Mouse (Mus musculus): ENCODE measurements around the gene Dip2c. TPM values are rescaled to one million over a fixed set of nuclear protein-coding genes. Genes with fewer than 3 reads are reported as not detected.
A peak's percentile ranks its signal among the peaks of the same experiment; 100 is the strongest.

The Dip2c gene
- polyA plus RNA-seq, 1 experiment from 2014 or later = 12.3 TPM

DNA sequence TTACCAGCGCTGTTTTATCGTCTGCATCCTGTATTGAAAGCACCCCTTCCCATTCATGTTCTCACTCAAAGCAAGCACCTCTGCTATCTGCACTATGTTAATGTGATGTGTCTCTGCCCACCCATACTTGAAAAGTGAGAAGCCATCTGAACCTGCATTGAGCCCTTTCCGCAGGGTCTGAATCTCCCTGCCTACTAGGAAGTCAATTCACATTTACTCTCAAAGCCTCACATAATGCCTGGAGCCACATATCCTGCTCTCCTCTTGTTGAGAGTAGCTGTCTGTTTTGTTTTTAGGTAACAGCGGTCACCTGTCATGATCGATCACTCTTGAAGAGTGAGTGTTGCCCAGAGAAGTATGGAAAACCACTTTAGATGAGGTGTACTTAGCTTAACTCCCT is 2.3 kb downstream of the Dip2c start:
- no peaks in the 10 kb centered on the region for H3K9me3 ChIP-seq (ENCODE audit: control insufficient read depth, low read length)
- no peak overlapping the region for H3K27ac ChIP-seq (ENCODE audit: low read length)
- peaks cover 25% of the 10 kb centered on the region for H3K4me1 ChIP-seq (replicated peaks; ENCODE audit: control insufficient read depth, insufficient read depth, low read length)
- H3K9ac ChIP-seq (replicated peaks; ENCODE audit: low read depth, low read length) = peak overlapping the region; percentile 97
- 83% methylated on average over 5 of the region's 5 CpGs for WGBS
- H3K36me3 ChIP-seq (ENCODE audit: control insufficient read depth, insufficient read depth) = no peaks in the 10 kb centered on the region
- H3K27me3 ChIP-seq (replicated peaks; ENCODE audit: control insufficient read depth, insufficient read depth, low read length) = no peaks in the 10 kb centered on the region
- no peak for ATAC-seq
- peak overlapping the region; percentile 61 for H3K4me2 ChIP-seq (ENCODE audit: low read length)
- H3K4me3 ChIP-seq (replicated peaks; ENCODE audit: low read length) = peak overlapping the region; percentile 93

DNA sequence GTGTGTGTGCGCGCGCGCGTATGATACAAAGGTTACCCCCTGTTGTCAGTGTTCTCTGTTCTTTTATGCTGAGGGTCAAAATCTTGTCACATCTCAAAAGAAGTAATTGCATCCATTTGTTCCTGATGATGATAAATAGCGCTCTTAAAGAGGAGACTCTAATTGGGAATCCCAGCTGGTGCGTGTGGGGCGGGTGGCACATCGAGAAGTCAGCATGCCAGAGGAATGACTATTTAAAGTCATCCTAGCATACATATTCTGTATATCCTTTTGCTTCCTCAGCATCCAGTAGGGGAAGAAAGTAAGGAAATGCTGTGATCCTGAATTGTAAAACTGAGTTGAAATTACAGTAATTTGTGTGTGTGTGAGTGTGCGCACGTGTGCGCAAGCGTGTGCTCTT is 6.7 kb downstream of the Dip2c start:
- Histone ChIP-seq H3K4me1 (replicated peaks; ENCODE audit: control insufficient read depth, insufficient read depth, low read length) (peaks cover 23% of the 10 kb centered on the region), H3K27me3 (replicated peaks; ENCODE audit: control insufficient read depth, insufficient read depth, low read length) (no peaks in the 10 kb centered on the region), H3K4me2 (ENCODE audit: low read length) (no peak overlapping the region), H3K9ac (replicated peaks; ENCODE audit: low read depth, low read length) (no peak overlapping the region), H3K27ac (ENCODE audit: low read length) (no peak overlapping the region), H3K36me3 (ENCODE audit: control insufficient read depth, insufficient read depth) (no peaks in the 10 kb centered on the region), H3K9me3 (ENCODE audit: control insufficient read depth, low read length) (no peaks in the 10 kb centered on the region), H3K4me3 (replicated peaks; ENCODE audit: low read length) (no peak overlapping the region)
- WGBS = 53% methylated on average over 13 of the region's 13 CpGs
- ATAC-seq = peak; percentile 78

DNA sequence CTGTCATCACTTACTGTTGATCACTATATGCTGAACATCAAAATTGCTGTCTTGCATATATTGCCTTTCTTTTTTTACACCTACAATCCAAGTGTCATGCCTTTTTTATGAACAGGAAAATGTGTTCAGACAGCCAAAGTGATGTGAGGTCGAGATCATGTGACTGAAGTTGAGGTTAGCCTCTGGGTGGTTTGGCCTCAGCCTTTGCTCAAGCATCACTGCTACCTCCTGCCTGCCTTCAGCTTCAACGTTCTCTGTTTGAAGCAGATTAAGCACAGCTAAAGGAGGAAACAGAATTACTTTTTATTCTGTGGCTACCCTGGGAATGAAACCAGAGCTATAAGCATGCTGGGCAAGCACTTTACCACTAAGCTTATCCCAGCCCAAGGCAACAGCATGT is 13.6 kb downstream of the Dip2c start:
- no peaks in the 10 kb centered on the region for H3K9me3 ChIP-seq (ENCODE audit: control insufficient read depth, low read length)
- H3K27me3 ChIP-seq (replicated peaks; ENCODE audit: control insufficient read depth, insufficient read depth, low read length) = no peaks in the 10 kb centered on the region
- no peak for ATAC-seq
- H3K4me1 ChIP-seq (replicated peaks; ENCODE audit: control insufficient read depth, insufficient read depth, low read length) = no peaks in the 10 kb centered on the region
- H3K4me2 ChIP-seq (ENCODE audit: low read length) = no peak overlapping the region
- H3K36me3 ChIP-seq (ENCODE audit: control insufficient read depth, insufficient read depth) = no peaks in the 10 kb centered on the region
- no peak overlapping the region for H3K4me3 ChIP-seq (replicated peaks; ENCODE audit: low read length)
- WGBS = 41% methylated on average over 2 of the region's 2 CpGs
- H3K9ac ChIP-seq (replicated peaks; ENCODE audit: low read depth, low read length) = no peak overlapping the region
- no peak overlapping the region for H3K27ac ChIP-seq (ENCODE audit: low read length)

DNA sequence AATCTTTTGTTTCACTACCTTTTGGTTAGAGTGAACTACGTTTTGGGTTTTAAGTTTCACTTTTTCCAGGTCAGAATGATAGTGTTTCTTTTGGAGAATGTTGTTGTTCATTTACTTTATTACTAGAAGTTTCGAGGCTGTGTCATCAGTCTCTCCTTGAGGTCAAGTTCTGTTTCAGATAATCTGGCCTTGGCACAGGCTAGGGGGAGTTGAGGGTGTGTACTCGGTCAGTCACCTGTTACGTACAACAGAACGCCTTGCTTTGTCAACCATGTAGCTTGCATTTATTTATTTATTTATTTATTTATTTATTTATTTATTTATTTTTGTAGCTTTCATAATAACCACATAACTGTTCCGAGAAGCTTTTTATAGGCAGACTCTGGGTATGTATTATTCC is 20.0 kb downstream of the Dip2c start:
- H3K4me2 ChIP-seq (ENCODE audit: low read length) = no peak overlapping the region
- H3K4me3 ChIP-seq (replicated peaks; ENCODE audit: low read length) = no peak overlapping the region
- WGBS = 87% methylated on average over 6 of the region's 6 CpGs
- no peak for ATAC-seq
- no peak overlapping the region for H3K9ac ChIP-seq (replicated peaks; ENCODE audit: low read depth, low read length)
- H3K9me3 ChIP-seq (ENCODE audit: control insufficient read depth, low read length) = no peaks in the 10 kb centered on the region
- no peak overlapping the region for H3K27ac ChIP-seq (ENCODE audit: low read length)
- no peaks in the 10 kb centered on the region for H3K36me3 ChIP-seq (ENCODE audit: control insufficient read depth, insufficient read depth)
- H3K4me1 ChIP-seq (replicated peaks; ENCODE audit: control insufficient read depth, insufficient read depth, low read length) = peaks cover 3% of the 10 kb centered on the region; the same call in 1 of the 2 replicates
- no peaks in the 10 kb centered on the region for H3K27me3 ChIP-seq (replicated peaks; ENCODE audit: control insufficient read depth, insufficient read depth, low read length)

DNA sequence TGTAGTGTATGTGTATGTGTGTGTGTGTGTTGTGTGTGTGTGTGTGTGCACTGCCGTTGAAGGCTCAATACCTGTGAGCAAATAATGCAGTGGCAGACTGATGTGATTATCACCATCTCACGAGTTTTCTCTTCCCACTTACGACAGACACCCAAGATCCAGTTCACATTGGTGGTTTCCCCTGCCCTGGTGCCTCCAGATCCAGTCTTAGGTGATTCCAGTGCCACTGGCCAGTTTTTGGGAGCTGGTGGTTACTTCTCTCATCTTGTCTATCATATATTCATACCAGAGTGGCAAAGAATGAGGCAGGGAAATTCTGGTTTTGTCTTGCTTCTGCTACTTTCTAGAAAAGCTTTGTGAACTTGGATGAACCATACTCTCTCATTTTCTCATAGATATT is 20.9 kb downstream of the Dip2c start:
- 80% methylated on average over 3 of the region's 3 CpGs for WGBS

DNA sequence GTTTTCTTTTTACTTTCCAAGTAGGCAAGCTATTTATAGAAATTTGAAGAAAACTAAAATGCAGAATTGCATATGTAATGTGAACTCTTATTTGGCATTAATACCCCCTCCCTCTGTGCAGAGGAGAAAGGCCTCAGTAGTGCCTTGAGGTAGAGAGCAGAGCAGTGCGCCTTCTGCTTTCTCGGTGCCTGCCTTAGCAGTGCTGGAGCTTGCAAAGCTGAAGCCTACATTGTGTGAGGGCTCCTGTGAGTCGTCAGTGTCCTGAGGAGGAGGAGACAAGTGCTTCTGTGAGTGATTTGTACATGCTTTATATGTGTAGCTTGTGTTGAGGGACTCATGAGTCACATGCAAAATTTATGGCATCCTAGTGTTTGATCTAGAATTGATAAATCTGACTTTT is 21.4 kb downstream of the Dip2c start:
- Histone ChIP-seq H3K9ac (replicated peaks; ENCODE audit: low read depth, low read length) (no peak overlapping the region), H3K27ac (ENCODE audit: low read length) (no peak overlapping the region), H3K9me3 (ENCODE audit: control insufficient read depth, low read length) (no peaks in the 10 kb centered on the region), H3K27me3 (replicated peaks; ENCODE audit: control insufficient read depth, insufficient read depth, low read length) (no peaks in the 10 kb centered on the region), H3K4me2 (ENCODE audit: low read length) (no peak overlapping the region), H3K4me3 (replicated peaks; ENCODE audit: low read length) (no peak overlapping the region), H3K36me3 (ENCODE audit: control insufficient read depth, insufficient read depth) (no peaks in the 10 kb centered on the region), H3K4me1 (replicated peaks; ENCODE audit: control insufficient read depth, insufficient read depth, low read length) (peaks cover 3% of the 10 kb centered on the region; the same call in 1 of the 2 replicates)
- WGBS = 69% methylated on average over 3 of the region's 3 CpGs
- ATAC-seq = no peak

More for the DNA sequence above, 20.9 kb downstream of the Dip2c start:
- no peaks in the 10 kb centered on the region for H3K36me3 ChIP-seq (ENCODE audit: control insufficient read depth, insufficient read depth)
- no peak overlapping the region for H3K9ac ChIP-seq (replicated peaks; ENCODE audit: low read depth, low read length)
- ATAC-seq = no peak
- no peaks in the 10 kb centered on the region for H3K27me3 ChIP-seq (replicated peaks; ENCODE audit: control insufficient read depth, insufficient read depth, low read length)
- no peaks in the 10 kb centered on the region for H3K9me3 ChIP-seq (ENCODE audit: control insufficient read depth, low read length)
- no peak overlapping the region for H3K4me3 ChIP-seq (replicated peaks; ENCODE audit: low read length)
- no peak overlapping the region for H3K4me2 ChIP-seq (ENCODE audit: low read length)
- H3K27ac ChIP-seq (ENCODE audit: low read length) = no peak overlapping the region
- peaks cover 3% of the 10 kb centered on the region; the same call in 1 of the 2 replicates for H3K4me1 ChIP-seq (replicated peaks; ENCODE audit: control insufficient read depth, insufficient read depth, low read length)

DNA sequence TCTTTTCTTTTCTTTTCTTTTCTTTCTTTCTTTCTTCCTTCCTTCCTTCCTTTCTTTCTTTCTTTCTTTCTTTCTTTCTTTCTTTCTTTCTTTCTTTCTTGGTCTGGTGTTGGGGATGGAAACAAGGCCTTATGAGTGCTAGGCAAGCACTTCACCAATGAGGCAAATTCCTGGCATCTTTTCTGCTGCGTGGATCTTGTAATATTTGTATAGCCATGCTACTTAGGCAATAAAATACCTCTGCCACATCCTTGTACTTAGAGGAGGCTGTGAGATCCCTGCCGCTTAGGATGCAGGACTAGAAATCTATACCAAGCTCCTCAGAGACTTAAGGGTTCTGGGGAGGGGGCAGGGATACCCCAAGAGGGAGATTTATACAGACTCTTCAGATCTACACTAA is 23.3 kb downstream of the Dip2c start:
- Histone ChIP-seq H3K9me3 (ENCODE audit: control insufficient read depth, low read length) (no peaks in the 10 kb centered on the region), H3K4me3 (replicated peaks; ENCODE audit: low read length) (no peak overlapping the region), H3K27ac (ENCODE audit: low read length) (no peak overlapping the region), H3K4me1 (replicated peaks; ENCODE audit: control insufficient read depth, insufficient read depth, low read length) (peaks cover 3% of the 10 kb centered on the region; the same call in 1 of the 2 replicates), H3K9ac (replicated peaks; ENCODE audit: low read depth, low read length) (no peak overlapping the region), H3K27me3 (replicated peaks; ENCODE audit: control insufficient read depth, insufficient read depth, low read length) (no peaks in the 10 kb centered on the region), H3K4me2 (ENCODE audit: low read length) (no peak overlapping the region), H3K36me3 (ENCODE audit: control insufficient read depth, insufficient read depth) (no peaks in the 10 kb centered on the region)
- no peak for ATAC-seq
- WGBS = 76% methylated on average over 2 of the region's 2 CpGs

DNA sequence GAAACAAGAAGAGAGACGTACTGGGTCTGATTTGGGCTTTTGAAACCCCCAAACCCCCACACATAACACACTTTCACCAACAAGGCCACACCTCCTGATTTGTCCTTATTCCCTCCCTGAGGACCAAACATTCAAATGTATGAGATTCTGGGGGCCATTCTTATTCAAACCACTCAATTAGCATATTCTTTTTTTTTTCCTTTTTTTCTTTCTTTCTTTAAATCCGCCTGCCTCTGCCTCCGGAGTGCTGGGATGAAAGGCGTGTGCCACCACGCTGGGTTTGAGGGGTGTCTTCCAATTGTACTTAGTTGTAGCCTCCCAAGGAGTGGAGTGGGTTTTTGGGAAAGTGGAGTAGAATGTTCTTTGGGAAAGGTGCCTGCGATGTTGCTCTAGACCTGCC is 32.5 kb downstream of the Dip2c start:
- no peak overlapping the region for H3K9ac ChIP-seq (replicated peaks; ENCODE audit: low read depth, low read length)
- WGBS = 33% methylated on average over 6 of the region's 6 CpGs

DNA sequence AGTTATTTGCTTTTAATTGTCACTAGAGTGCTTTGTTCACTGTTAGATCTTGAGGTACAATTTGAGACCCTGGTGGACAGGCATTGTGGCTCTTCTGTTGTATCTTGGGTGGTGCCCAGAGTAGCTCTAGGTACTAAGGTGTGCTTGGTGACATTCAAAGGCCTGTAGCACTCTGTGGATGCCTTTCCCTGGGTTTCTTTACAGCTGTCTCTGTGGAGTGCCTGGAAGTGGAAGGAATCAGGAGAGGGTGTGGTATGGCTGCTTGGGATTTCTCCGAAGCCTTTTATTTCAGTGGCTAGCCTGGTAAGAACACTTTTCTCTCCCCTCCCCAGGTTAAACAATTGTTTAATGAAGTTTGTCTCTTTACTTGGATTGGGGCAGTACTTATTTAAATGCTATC is 34.5 kb downstream of the Dip2c start:
- WGBS = 91% methylated on average over 1 of the region's 1 CpGs
- Histone ChIP-seq H3K9ac (replicated peaks; ENCODE audit: low read depth, low read length) (no peak overlapping the region), H3K27me3 (replicated peaks; ENCODE audit: control insufficient read depth, insufficient read depth, low read length) (no peaks in the 10 kb centered on the region), H3K36me3 (ENCODE audit: control insufficient read depth, insufficient read depth) (no peaks in the 10 kb centered on the region), H3K9me3 (ENCODE audit: control insufficient read depth, low read length) (no peaks in the 10 kb centered on the region), H3K27ac (ENCODE audit: low read length) (no peak overlapping the region), H3K4me2 (ENCODE audit: low read length) (no peak overlapping the region), H3K4me3 (replicated peaks; ENCODE audit: low read length) (no peak overlapping the region), H3K4me1 (replicated peaks; ENCODE audit: control insufficient read depth, insufficient read depth, low read length) (peaks cover 8% of the 10 kb centered on the region)
- ATAC-seq = no peak

More for the DNA sequence above, 32.5 kb downstream of the Dip2c start:
- Histone ChIP-seq H3K27me3 (replicated peaks; ENCODE audit: control insufficient read depth, insufficient read depth, low read length) (no peaks in the 10 kb centered on the region), H3K4me2 (ENCODE audit: low read length) (no peak overlapping the region), H3K9me3 (ENCODE audit: control insufficient read depth, low read length) (no peaks in the 10 kb centered on the region), H3K27ac (ENCODE audit: low read length) (no peak overlapping the region), H3K4me3 (replicated peaks; ENCODE audit: low read length) (no peak overlapping the region), H3K36me3 (ENCODE audit: control insufficient read depth, insufficient read depth) (no peaks in the 10 kb centered on the region), H3K4me1 (replicated peaks; ENCODE audit: control insufficient read depth, insufficient read depth, low read length) (peaks cover under 1% of the 10 kb centered on the region; the same call in 1 of the 2 replicates)
- ATAC-seq = no peak

DNA sequence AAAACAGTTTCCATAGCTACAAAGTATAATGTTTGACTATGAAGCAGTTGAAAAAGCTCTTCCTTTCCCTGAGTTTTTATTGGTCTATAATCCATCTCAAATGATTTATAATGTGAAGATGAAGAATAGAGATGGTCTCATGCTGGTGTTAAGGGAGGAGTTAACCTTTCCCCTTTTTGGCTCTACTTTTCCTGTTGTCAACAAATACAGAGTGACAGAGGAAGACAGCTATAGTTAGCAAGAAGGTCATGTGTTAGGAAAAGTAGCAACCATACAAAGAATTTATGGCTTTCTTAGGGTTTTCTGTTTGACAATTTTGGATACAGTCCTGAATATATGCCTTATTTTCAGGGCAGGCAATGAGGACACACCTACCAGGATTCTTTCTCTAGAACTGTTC is 36.6 kb downstream of the Dip2c start:
- no peak for ATAC-seq
- H3K9ac ChIP-seq (replicated peaks; ENCODE audit: low read depth, low read length) = no peak overlapping the region

More for the DNA sequence above, 36.6 kb downstream of the Dip2c start:
- Histone ChIP-seq H3K36me3 (ENCODE audit: control insufficient read depth, insufficient read depth) (no peaks in the 10 kb centered on the region), H3K27ac (ENCODE audit: low read length) (no peak overlapping the region), H3K4me1 (replicated peaks; ENCODE audit: control insufficient read depth, insufficient read depth, low read length) (peaks cover 8% of the 10 kb centered on the region), H3K4me3 (replicated peaks; ENCODE audit: low read length) (no peak overlapping the region), H3K9me3 (ENCODE audit: control insufficient read depth, low read length) (no peaks in the 10 kb centered on the region), H3K4me2 (ENCODE audit: low read length) (no peak overlapping the region), H3K27me3 (replicated peaks; ENCODE audit: control insufficient read depth, insufficient read depth, low read length) (no peaks in the 10 kb centered on the region)

Data from forebrain, embryonic 16.5 days (tissue).